Mouse (Mus musculus) cortical plate, adult 2 months (tissue): ENCODE measurements around the gene Diexf. TPM values are rescaled to one million over a fixed set of nuclear protein-coding genes. Genes with fewer than 3 reads are reported as not detected.

Experiments
- H3K27ac ChIP-seq: fragments of 200-500 bp; 2 replicates; pipeline ENCODE4 v1.5.1; 2012; ENCODE audit warnings: low read length, control low read depth, inconsistent platforms; ENCODE audit not compliant: insufficient read depth
- H3K4me1 ChIP-seq: fragments of 200-500 bp; 2 replicates; pipeline ENCODE4 v1.6.1; 2011; ENCODE audit warnings: low read length; ENCODE audit not compliant: control insufficient read depth, insufficient read depth
- H3K4me3 ChIP-seq: fragments of 200-500 bp; 2 replicates; pipeline ENCODE4 v1.5.1; 2011; ENCODE audit warnings: mild to moderate bottlenecking, low read length, control low read depth; ENCODE audit not compliant: insufficient read depth
- CTCF ChIP-seq: fragments of 200-500 bp; IDR thresholded peaks from 2 replicates; pipeline ENCODE4 v1.5.1; 2011; ENCODE audit warnings: mild to moderate bottlenecking, control low read depth, low read length; ENCODE audit not compliant: insufficient read depth; ENCODE audit errors: extremely low read depth
- POLR2A ChIP-seq: fragments of 200-500 bp; IDR thresholded peaks from 2 replicates; pipeline ENCODE4 v1.6.1; 2011; ENCODE audit warnings: mild to moderate bottlenecking, low read length, control low read depth; ENCODE audit not compliant: insufficient read depth; ENCODE audit errors: extremely low read depth
- polyA plus RNA-seq: library from polyadenylated mRNA; depleted of rRNA; stranded (reverse); fragments of >200 nt; gene quantifications from 2 replicates; pipeline ENCODE4 v1.2.3, GENCODE M21; 2012; rRNA removed

The Diexf gene
- polyA plus RNA-seq, 1 experiment: 22.7 TPM

GRCm38 (mm10) chr1:193062618-193063017 lies 67.5 kb downstream of the Diexf start:
- no peaks in the 10 kb centered on the region for H3K4me1 ChIP-seq
- TF ChIP-seq CTCF (no peak), POLR2A (no peak)
- no peak overlapping the region for H3K4me3 ChIP-seq
- H3K27ac ChIP-seq: no peak overlapping the region

- H3K4me3 ChIP-seq: no peak overlapping the region
- no peaks in the 10 kb centered on the region for H3K4me1 ChIP-seq
- no peak for TF ChIP-seq POLR2A
- H3K27ac ChIP-seq: no peak overlapping the region
Observed at GRCm38 (mm10) chr1:193060167-193060566, 69.9 kb downstream of the Diexf start.

- Histone ChIP-seq H3K4me3 (no peak overlapping the region), H3K27ac (no peak overlapping the region), H3K4me1 (no peaks in the 10 kb centered on the region)
- TF ChIP-seq POLR2A (no peak), CTCF (no peak)
Observed at GRCm38 (mm10) chr1:193059596-193059995, 70.5 kb downstream of the Diexf start.

- Histone ChIP-seq H3K4me1 (no peaks in the 10 kb centered on the region), H3K27ac (no peak overlapping the region), H3K4me3 (no peak overlapping the region)
- TF ChIP-seq CTCF: no peak
- no peak for TF ChIP-seq POLR2A
Observed at GRCm38 (mm10) chr1:193054401-193054800, 75.7 kb downstream of the Diexf start.

GRCm38 (mm10) chr1:193053065-193053464 lies 77.0 kb downstream of the Diexf start:
- no peak overlapping the region for H3K27ac ChIP-seq
- TF ChIP-seq CTCF (no peak), POLR2A (no peak)
- no peaks in the 10 kb centered on the region for H3K4me1 ChIP-seq
- H3K4me3 ChIP-seq: no peak overlapping the region

- Histone ChIP-seq H3K27ac (no peak overlapping the region), H3K4me1 (peaks cover 3% of the 10 kb centered on the region; the same call in 1 of the 2 replicates), H3K4me3 (no peak overlapping the region)
- TF ChIP-seq POLR2A: no peak
- no peak for TF ChIP-seq CTCF
Observed at GRCm38 (mm10) chr1:193047616-193048015, 82.5 kb downstream of the Diexf start.

GRCm38 (mm10) chr1:193042760-193043295 lies 87.2 kb downstream of the Diexf start:
- Histone ChIP-seq H3K4me3 (no peak overlapping the region), H3K27ac (0 out of 2 replicates have a peak overlapping the region, but pooled peaks have one; percentile 8), H3K4me1 (peaks cover 3% of the 10 kb centered on the region; the same call in 1 of the 2 replicates)
- TF ChIP-seq POLR2A: no peak
- no peak for TF ChIP-seq CTCF

Other genes starting within 250 kb of the Diexf start
- 5.8 and 6.5 TPM in 2 replicates for gene Syt14, start 94.5 kb downstream of the Diexf start, polyA plus RNA-seq
- 0.71 and 0.83 TPM in 2 replicates for gene Irf6, start 22.8 kb upstream of the Diexf start, polyA plus RNA-seq
- gene A130010J15Rik, start 37.8 kb upstream of the Diexf start, polyA plus RNA-seq: 3.7 and 4.0 TPM in 2 replicates
- gene Traf3ip3, start 71.4 kb upstream of the Diexf start, polyA plus RNA-seq: 1.6 and 2.4 TPM in 2 replicates
- gene Lamb3, start 77.4 kb upstream of the Diexf start, polyA plus RNA-seq: 0.79 and 2.4 TPM in 2 replicates
- 39.5 and 44.8 TPM in 2 replicates for gene Hsd11b1, start 133.8 kb upstream of the Diexf start, polyA plus RNA-seq
- gene G0s2, start 142.9 kb upstream of the Diexf start, polyA plus RNA-seq: 20.8 and 22.6 TPM in 2 replicates
- gene Camk1g, start 240.0 kb upstream of the Diexf start, polyA plus RNA-seq: 34.4 and 34.5 TPM in 2 replicates